ENCODE assay signal across 26 mouse cellular contexts in the genomic region with DNA sequence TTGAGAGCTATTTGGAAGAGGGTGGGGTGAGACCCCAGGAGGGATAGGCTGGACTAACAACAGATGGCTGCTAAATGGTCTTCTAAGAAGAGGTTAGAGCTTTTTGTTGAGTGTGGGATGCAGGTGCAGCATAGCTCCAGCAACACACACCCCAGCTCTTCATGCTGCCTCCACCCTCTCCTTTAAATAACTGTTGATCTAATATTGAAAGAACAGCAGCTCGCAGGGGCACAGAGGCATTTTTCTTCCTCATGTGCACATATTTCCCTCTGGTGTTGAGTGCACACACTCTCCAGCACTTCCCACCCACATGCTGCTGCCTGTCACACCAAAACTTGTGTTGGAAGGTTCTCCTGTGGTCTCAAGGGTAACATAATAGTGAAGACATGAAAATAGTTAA.
A peak's percentile ranks its signal among the peaks of the same experiment; 100 is the strongest.
DNase-seq lines count a peak whose midpoint lies in the region; ATAC-seq and TF ChIP-seq lines count a peak whose summit lies in the region.
"Had no signal": no experiment of that assay in that cellular context is flagged by ENCODE, and none has a peak within 500 bp of the region (broad histone marks: within the 10 kb centered on the region; RNA-seq: fewer than 3 reads in every experiment).

No protein-coding gene starts in this region.

- no peak overlapping the region for H3ac ChIP-seq in myocyte (ENCODE audit: control insufficient read depth, insufficient read length)

- 76% methylated on average over 1 of the region's 1 CpGs for WGBS in limb, embryonic 11.5 days
- WGBS in limb, embryonic 10.5 days, result 76% methylated on average over 1 of the region's 1 CpGs
- WGBS in limb, embryonic 12.5 days, result 43% methylated on average over 1 of the region's 1 CpGs

- H3K4me2 ChIP-seq in limb, embryonic 11.5 days (ENCODE audit: low read depth, severe bottlenecking), result no peak overlapping the region
- no peak overlapping the region for H3K4me2 ChIP-seq in limb, embryonic 12.5 days
- peak overlapping the region; percentile 13 for H3K4me2 ChIP-seq in myocyte (ENCODE audit: low read depth)
- H3K4me2 ChIP-seq: embryonic facial prominence, embryonic 15.5 days; hindbrain, embryonic 15.5 days; kidney, embryonic 15.5 days; neural tube, embryonic 12.5 days had no signal

- H3K79me2 ChIP-seq in myocyte (ENCODE audit: control insufficient read depth, insufficient read depth), result no peaks in the 10 kb centered on the region

- H3K27ac ChIP-seq in limb, embryonic 11.5 days (replicated peaks; ENCODE audit: low read depth, low read length), result no peak overlapping the region
- H3K27ac ChIP-seq in limb, embryonic 10.5 days, result no peak overlapping the region; the same call in 1 of the 2 replicates
- H3K27ac ChIP-seq in limb, embryonic 12.5 days, result peak overlapping the region; percentile 37; the same call in 1 of the 2 replicates
- H3K27ac ChIP-seq: embryonic facial prominence, embryonic 15.5 days; heart, embryonic 10.5 days; hindbrain, embryonic 15.5 days; kidney, embryonic 15.5 days; neural tube, embryonic 12.5 days; stomach, postnatal 0 days had no signal

- no peaks in the 10 kb centered on the region for H3K9me3 ChIP-seq in limb, embryonic 11.5 days (ENCODE audit: control insufficient read depth, low read length)
- H3K9me3 ChIP-seq in limb, embryonic 10.5 days (replicated peaks), result no peaks in the 10 kb centered on the region
- no peaks in the 10 kb centered on the region for H3K9me3 ChIP-seq in limb, embryonic 12.5 days
- H3K9me3 ChIP-seq: embryonic facial prominence, embryonic 15.5 days; heart, embryonic 10.5 days; hindbrain, embryonic 15.5 days; kidney, embryonic 15.5 days; neural tube, embryonic 12.5 days had no signal

- H3K27me3 ChIP-seq in limb, embryonic 11.5 days (ENCODE audit: control insufficient read depth, insufficient read depth, low read length), result no peaks in the 10 kb centered on the region
- H3K27me3 ChIP-seq in limb, embryonic 10.5 days (ENCODE audit: low read depth, poor library complexity, severe bottlenecking), result no peaks in the 10 kb centered on the region
- no peaks in the 10 kb centered on the region for H3K27me3 ChIP-seq in limb, embryonic 12.5 days
- no peaks in the 10 kb centered on the region for H3K27me3 ChIP-seq in myocyte (ENCODE audit: control insufficient read depth, insufficient read depth, insufficient read length)
- H3K27me3 ChIP-seq: embryonic facial prominence, embryonic 15.5 days; hindbrain, embryonic 15.5 days; kidney, embryonic 15.5 days; neural tube, embryonic 12.5 days; Patski had no signal

- DNase-seq in frontal cortex, postnatal 36 days (ENCODE audit: low spot score in 2 of 2), result no peak
- DNase-seq in limb, embryonic 11.5 days (ENCODE audit: low spot score), result no peak
- no peak for DNase-seq in limb, embryonic 10.5 days (ENCODE audit: low spot score)
- DNase-seq in embryo, embryonic 10 days (ENCODE audit: low spot score), result no peak
- DNase-seq in thymus, postnatal 36 days, result no peak
- DNase-seq: adrenal gland, postnatal 10 days; cerebellum, adult 11 months; cerebellum, postnatal 10 days; embryo, embryonic 11 days; gastrocnemius, postnatal 14 days; heart, postnatal 36 days; liver, postnatal 0 days; right cerebral cortex, adult 18-20 months had no signal

- TF ChIP-seq POLR2A in myocyte (IDR thresholded peaks at IDR 0.05; ENCODE audit: insufficient read length, low read depth), result no peak

- no peak overlapping the region for H3K9ac ChIP-seq in limb, embryonic 11.5 days (ENCODE audit: low read length)
- H3K9ac ChIP-seq in limb, embryonic 12.5 days (replicated peaks), result no peak overlapping the region
- H3K9ac ChIP-seq: embryonic facial prominence, embryonic 15.5 days; hindbrain, embryonic 15.5 days; kidney, embryonic 15.5 days; liver, postnatal 0 days; neural tube, embryonic 12.5 days had no signal

- H3K36me3 ChIP-seq in limb, embryonic 11.5 days (ENCODE audit: control insufficient read depth, insufficient read depth, low read length), result no peaks in the 10 kb centered on the region
- no peaks in the 10 kb centered on the region for H3K36me3 ChIP-seq in limb, embryonic 10.5 days
- no peaks in the 10 kb centered on the region for H3K36me3 ChIP-seq in limb, embryonic 12.5 days
- H3K36me3 ChIP-seq in myocyte (ENCODE audit: control insufficient read depth, insufficient read depth), result no peaks in the 10 kb centered on the region
- H3K36me3 ChIP-seq: embryonic facial prominence, embryonic 15.5 days; heart, embryonic 10.5 days; hindbrain, embryonic 15.5 days; kidney, embryonic 15.5 days; neural tube, embryonic 12.5 days had no signal

- peaks cover 9% of the 10 kb centered on the region for H3K4me1 ChIP-seq in limb, embryonic 11.5 days (ENCODE audit: control insufficient read depth, insufficient read depth, low read length)
- peaks cover 31% of the 10 kb centered on the region for H3K4me1 ChIP-seq in limb, embryonic 10.5 days
- peaks cover 34% of the 10 kb centered on the region for H3K4me1 ChIP-seq in limb, embryonic 12.5 days (replicated peaks)

- peak; percentile 15; the same call in 1 of the 2 replicates for ATAC-seq in frontal cortex, adult (ENCODE audit: low TSS enrichment)
- ATAC-seq in limb, embryonic 11.5 days (ENCODE audit: insufficient number of reproducible peaks, low FRiP score, low TSS enrichment, low read depth), result peak; percentile 54; the same call in 1 of the 2 replicates
- no peak for ATAC-seq in limb, embryonic 12.5 days (ENCODE audit: insufficient number of reproducible peaks, insufficient read depth, low FRiP score, low TSS enrichment, low read depth)
- ATAC-seq: activated CD4-positive, CD25-positive, alpha-beta regulatory T cell, adult 4 months; CD4-positive, CD25-positive, alpha-beta regulatory T cell, adult 4 months; intestine, embryonic 16.5 days; liver, postnatal 0 days; Patski had no signal

- H3K4me3 ChIP-seq in limb, embryonic 11.5 days (ENCODE audit: low read depth, low read length), result no peak overlapping the region
- H3K4me3 ChIP-seq in limb, embryonic 10.5 days, result no peak overlapping the region
- no peak overlapping the region for H3K4me3 ChIP-seq in limb, embryonic 12.5 days (replicated peaks)
- H3K4me3 ChIP-seq in myocyte, result no peak overlapping the region
- H3K4me3 ChIP-seq: embryonic facial prominence, embryonic 15.5 days; heart, embryonic 10.5 days; hindbrain, embryonic 15.5 days; kidney, embryonic 15.5 days; neural tube, embryonic 12.5 days had no signal

TF ChIP-seq in myocyte, 11 proteins besides CTCF, POLR2A, EP300 and RAD21:
- TF ChIP-seq MAX (IDR thresholded peaks at IDR 0.05; ENCODE audit: low read depth), result no peak
- no peak for TF ChIP-seq USF1 (IDR thresholded peaks at IDR 0.05; ENCODE audit: low read depth)
- no peak for TF ChIP-seq TCF3 (IDR thresholded peaks at IDR 0.05; ENCODE audit: insufficient read length, low read depth)
- TF ChIP-seq TCF12 (IDR thresholded peaks at IDR 0.05; ENCODE audit: insufficient read depth, poor library complexity, severe bottlenecking), result peak; percentile 1
- no peak for TF ChIP-seq SRF (IDR thresholded peaks at IDR 0.05; ENCODE audit: control insufficient read depth, insufficient read length, low read depth)
- TF ChIP-seq MYOD1 (IDR thresholded peaks at IDR 0.05; ENCODE audit: control insufficient read depth in 1 of 3, insufficient read length in 2 of 3, low read depth in 2 of 3), result peak; percentile 32 to 95 (median 91)
- TF ChIP-seq REST (IDR thresholded peaks at IDR 0.05; ENCODE audit: insufficient read depth, insufficient read length), result no peak
- no peak for TF ChIP-seq CEBPB (IDR thresholded peaks at IDR 0.05; ENCODE audit: insufficient read depth, poor library complexity, severe bottlenecking)
- TF ChIP-seq POLR2AphosphoS2 (IDR thresholded peaks at IDR 0.05; ENCODE audit: insufficient read length, low read depth), result no peak
- no peak for TF ChIP-seq E2F4 (IDR thresholded peaks at IDR 0.05; ENCODE audit: insufficient read depth)
- peak in 1 of 3 experiments; percentile 12 for TF ChIP-seq MYOG (IDR thresholded peaks at IDR 0.05; ENCODE audit: control insufficient read depth in 1 of 3, insufficient read depth in 1 of 3, insufficient read length in 2 of 3, low read depth in 2 of 3)
